Mouse (Mus musculus): Measurements from ENCODE around the gene Cyb5b. TPM values are rescaled to one million over a fixed set of nuclear protein-coding genes. Genes with fewer than 3 reads are reported as not detected.
"Not testable (repeated sequence)": the region's sequence is repeated elsewhere in the genome, so short reads cannot be mapped to it uniquely, and the experiment has no call there.

Gene Cyb5b
- polyA plus RNA-seq, 1 experiment, result 24.1 TPM

GRCm38 (mm10) chr8:107205164-107205563 lies 54.7 kb downstream of the Cyb5b start:
- DNase-seq (ENCODE audit: low read depth in 1 of 2, low spot score in 2 of 2), result no peak
- no peak for TF ChIP-seq CTCF (IDR thresholded peaks at IDR 0.05; ENCODE audit: extremely low read depth, insufficient read depth, insufficient read length, insufficient replicate concordance)
- Histone ChIP-seq H3K27me3 (ENCODE audit: control insufficient read depth, insufficient read depth, low read length) (no peaks in the 10 kb centered on the region), H3K36me3 (ENCODE audit: control insufficient read depth, insufficient read depth, low read length) (no peaks in the 10 kb centered on the region), H3K27ac (ENCODE audit: insufficient read depth, low read length) (no peak overlapping the region), H3K4me1 (ENCODE audit: control insufficient read depth, insufficient read depth, insufficient read length) (no peaks in the 10 kb centered on the region), H3K4me3 (ENCODE audit: extremely low read depth, insufficient read depth, insufficient read length) (no peak overlapping the region)
- WGBS, result 88% methylated on average over 9 of the region's 9 CpGs

- WGBS, result 84% methylated on average over 23 of the region's 23 CpGs
- TF ChIP-seq CTCF (IDR thresholded peaks at IDR 0.05; ENCODE audit: extremely low read depth, insufficient read depth, insufficient read length, insufficient replicate concordance) (no peak), POLR2A (IDR thresholded peaks at IDR 0.05; ENCODE audit: low read depth, low read length) (no peak)
- no peak overlapping the region for H3K27ac ChIP-seq (ENCODE audit: insufficient read depth, low read length)
- H3K4me1 ChIP-seq (ENCODE audit: control insufficient read depth, insufficient read depth, insufficient read length), result no peaks in the 10 kb centered on the region
- no peaks in the 10 kb centered on the region for H3K36me3 ChIP-seq (ENCODE audit: control insufficient read depth, insufficient read depth, low read length)
- H3K27me3 ChIP-seq (ENCODE audit: control insufficient read depth, insufficient read depth, low read length), result no peaks in the 10 kb centered on the region
- no peak overlapping the region for H3K4me3 ChIP-seq (ENCODE audit: extremely low read depth, insufficient read depth, insufficient read length)
- DNase-seq (ENCODE audit: low read depth in 1 of 2, low spot score in 2 of 2), result no peak
Observed at GRCm38 (mm10) chr8:107205701-107206561, 55.5 kb downstream of the Cyb5b start.

GRCm38 (mm10) chr8:107206782-107207525 lies 56.5 kb downstream of the Cyb5b start:
- Histone ChIP-seq H3K4me3 (ENCODE audit: extremely low read depth, insufficient read depth, insufficient read length) (no peak overlapping the region), H3K36me3 (ENCODE audit: control insufficient read depth, insufficient read depth, low read length) (no peaks in the 10 kb centered on the region), H3K4me1 (ENCODE audit: control insufficient read depth, insufficient read depth, insufficient read length) (no peaks in the 10 kb centered on the region), H3K27me3 (ENCODE audit: control insufficient read depth, insufficient read depth, low read length) (no peaks in the 10 kb centered on the region), H3K27ac (ENCODE audit: insufficient read depth, low read length) (no peak overlapping the region)
- TF ChIP-seq CTCF (IDR thresholded peaks at IDR 0.05; ENCODE audit: extremely low read depth, insufficient read depth, insufficient read length, insufficient replicate concordance) (no peak), POLR2A (IDR thresholded peaks at IDR 0.05; ENCODE audit: low read depth, low read length) (no peak)
- WGBS, result 90% methylated on average over 9 of the region's 9 CpGs
- no peak for DNase-seq (ENCODE audit: low read depth in 1 of 2, low spot score in 2 of 2)

- no peak overlapping the region for H3K4me3 ChIP-seq (ENCODE audit: extremely low read depth, insufficient read depth, insufficient read length)
- WGBS, result 84% methylated on average over 7 of the region's 7 CpGs
- no peaks in the 10 kb centered on the region for H3K4me1 ChIP-seq (ENCODE audit: control insufficient read depth, insufficient read depth, insufficient read length)
- DNase-seq (ENCODE audit: low read depth in 1 of 2, low spot score in 2 of 2), result no peak
- H3K36me3 ChIP-seq (ENCODE audit: control insufficient read depth, insufficient read depth, low read length), result no peaks in the 10 kb centered on the region
- no peak for TF ChIP-seq POLR2A (IDR thresholded peaks at IDR 0.05; ENCODE audit: low read depth, low read length)
- no peak for TF ChIP-seq CTCF (IDR thresholded peaks at IDR 0.05; ENCODE audit: extremely low read depth, insufficient read depth, insufficient read length, insufficient replicate concordance)
- H3K27ac ChIP-seq (ENCODE audit: insufficient read depth, low read length), result no peak overlapping the region
- H3K27me3 ChIP-seq (ENCODE audit: control insufficient read depth, insufficient read depth, low read length), result no peaks in the 10 kb centered on the region
Observed at GRCm38 (mm10) chr8:107209185-107209584, 58.7 kb downstream of the Cyb5b start.

GRCm38 (mm10) chr8:107212006-107212405 lies 61.6 kb downstream of the Cyb5b start:
- no peaks in the 10 kb centered on the region for H3K4me1 ChIP-seq (ENCODE audit: control insufficient read depth, insufficient read depth, insufficient read length)
- no peak for DNase-seq (ENCODE audit: low read depth in 1 of 2, low spot score in 2 of 2)
- H3K27ac ChIP-seq (ENCODE audit: insufficient read depth, low read length), result no peak overlapping the region
- H3K36me3 ChIP-seq (ENCODE audit: control insufficient read depth, insufficient read depth, low read length), result no peaks in the 10 kb centered on the region
- H3K27me3 ChIP-seq (ENCODE audit: control insufficient read depth, insufficient read depth, low read length), result no peaks in the 10 kb centered on the region
- TF ChIP-seq POLR2A (IDR thresholded peaks at IDR 0.05; ENCODE audit: low read depth, low read length) (no peak), CTCF (IDR thresholded peaks at IDR 0.05; ENCODE audit: extremely low read depth, insufficient read depth, insufficient read length, insufficient replicate concordance) (no peak)
- 93% methylated on average over 7 of the region's 7 CpGs for WGBS
- H3K4me3 ChIP-seq (ENCODE audit: extremely low read depth, insufficient read depth, insufficient read length), result no peak overlapping the region

- H3K4me3 ChIP-seq (ENCODE audit: extremely low read depth, insufficient read depth, insufficient read length); H3K27ac ChIP-seq (ENCODE audit: insufficient read depth, low read length); DNase-seq (ENCODE audit: low read depth in 1 of 2, low spot score in 2 of 2); H3K4me1 ChIP-seq (ENCODE audit: control insufficient read depth, insufficient read depth, insufficient read length); H3K36me3 ChIP-seq (ENCODE audit: control insufficient read depth, insufficient read depth, low read length); H3K27me3 ChIP-seq (ENCODE audit: control insufficient read depth, insufficient read depth, low read length): not testable (repeated sequence)
- WGBS, result 70% methylated on average over 7 of the region's 7 CpGs
Observed at GRCm38 (mm10) chr8:107217230-107217629, 66.8 kb downstream of the Cyb5b start.

GRCm38 (mm10) chr8:107218091-107218490 lies 67.7 kb downstream of the Cyb5b start:
- H3K27me3 ChIP-seq (ENCODE audit: control insufficient read depth, insufficient read depth, low read length), result no peaks in the 10 kb centered on the region
- no peaks in the 10 kb centered on the region for H3K36me3 ChIP-seq (ENCODE audit: control insufficient read depth, insufficient read depth, low read length)
- no peak for DNase-seq (ENCODE audit: low read depth in 1 of 2, low spot score in 2 of 2)
- no peak for TF ChIP-seq CTCF (IDR thresholded peaks at IDR 0.05; ENCODE audit: extremely low read depth, insufficient read depth, insufficient read length, insufficient replicate concordance)
- TF ChIP-seq POLR2A (IDR thresholded peaks at IDR 0.05; ENCODE audit: low read depth, low read length), result no peak
- H3K4me1 ChIP-seq (ENCODE audit: control insufficient read depth, insufficient read depth, insufficient read length), result no peaks in the 10 kb centered on the region
- no peak overlapping the region for H3K4me3 ChIP-seq (ENCODE audit: extremely low read depth, insufficient read depth, insufficient read length)
- H3K27ac ChIP-seq (ENCODE audit: insufficient read depth, low read length), result no peak overlapping the region
- WGBS, result 82% methylated on average over 8 of the region's 8 CpGs
